Mouse (Mus musculus): ENCODE measurements around the gene Ccnd2. TPM values are rescaled to one million over a fixed set of nuclear protein-coding genes. Genes with fewer than 3 reads are reported as not detected.
A peak's percentile ranks its signal among the peaks of the same experiment; 100 is the strongest.

The Ccnd2 gene
- total RNA-seq (2021) = 100 to 1,000 TPM; 118 to 128 TPM
- long read RNA-seq, full-length matches to known transcripts = 34 of 48 reads
- long read RNA-seq, partial matches to known transcripts = 0 of 48 reads
- long read RNA-seq, other reads (novel, unspliced or antisense) = 14 of 48 reads

DNA sequence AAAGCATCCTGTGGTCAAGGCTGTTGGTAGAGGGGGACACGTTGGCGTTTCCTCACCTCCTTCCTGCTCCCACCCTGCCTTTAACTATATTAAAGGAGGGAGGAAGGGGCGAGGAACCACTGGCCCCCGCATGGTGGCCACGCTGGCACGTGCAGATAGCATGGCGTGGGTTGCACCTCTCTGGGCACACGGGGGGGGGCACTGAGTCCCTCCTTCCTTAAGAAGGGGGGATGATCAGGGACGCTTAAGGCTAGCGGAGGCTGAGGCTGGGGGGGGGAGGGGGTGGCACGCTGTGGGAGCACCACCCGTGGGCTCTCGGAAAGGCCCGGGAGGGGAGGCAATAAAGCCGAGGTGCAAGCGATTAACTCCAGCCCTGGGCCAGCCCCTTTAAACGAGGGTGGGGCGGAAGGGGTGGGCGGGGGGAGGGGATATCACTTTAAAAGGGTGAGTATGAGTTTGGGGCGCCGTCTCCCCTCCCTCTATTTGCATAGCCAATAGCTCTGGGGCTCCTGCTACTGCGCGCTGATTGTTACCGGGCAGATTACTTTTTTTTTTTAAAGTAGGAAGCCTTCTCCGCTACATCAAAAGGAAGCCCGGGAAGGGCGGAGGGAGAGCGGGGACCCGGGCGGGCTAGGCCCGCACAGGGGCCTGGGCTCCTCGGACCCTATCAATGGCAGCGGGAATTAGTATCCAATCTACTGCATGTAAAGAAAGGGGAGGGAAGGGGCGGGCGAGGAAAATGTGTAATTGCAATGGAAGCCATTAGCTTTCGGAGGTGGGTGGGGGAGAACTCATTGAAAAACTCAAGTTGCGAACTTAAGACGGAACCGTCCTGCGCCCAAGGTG, at the start of gene Ccnd2:
Gene Ccnd2 (minus strand): TSS at position 88 of the 846 bp plus-strand sequence.
- DNase-seq (ENCODE audit: low spot score in 2 of 2) = peak in 1 of 2 experiments; percentile 71

DNA sequence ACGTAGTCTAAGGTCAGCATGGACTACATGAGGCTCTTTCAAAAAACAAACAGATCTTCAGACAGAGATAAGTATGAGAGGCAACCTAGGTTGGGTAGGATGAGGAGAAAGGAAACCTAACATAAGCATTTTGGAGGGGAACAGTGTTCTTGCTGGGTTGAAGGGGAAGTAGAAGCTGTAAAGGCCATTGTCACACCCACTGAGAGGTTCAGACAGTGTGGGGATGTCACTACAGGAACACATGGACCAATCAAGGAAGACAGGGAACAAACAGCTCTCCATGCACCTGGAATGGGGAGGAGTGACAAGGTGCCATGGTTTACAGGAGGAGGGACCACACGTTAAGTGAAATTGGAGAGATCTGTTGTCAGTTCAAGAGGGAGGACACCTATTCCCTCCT, 45.0 kb upstream of the Ccnd2 start:
- DNase-seq (ENCODE audit: low spot score in 2 of 2) = no peak

DNA sequence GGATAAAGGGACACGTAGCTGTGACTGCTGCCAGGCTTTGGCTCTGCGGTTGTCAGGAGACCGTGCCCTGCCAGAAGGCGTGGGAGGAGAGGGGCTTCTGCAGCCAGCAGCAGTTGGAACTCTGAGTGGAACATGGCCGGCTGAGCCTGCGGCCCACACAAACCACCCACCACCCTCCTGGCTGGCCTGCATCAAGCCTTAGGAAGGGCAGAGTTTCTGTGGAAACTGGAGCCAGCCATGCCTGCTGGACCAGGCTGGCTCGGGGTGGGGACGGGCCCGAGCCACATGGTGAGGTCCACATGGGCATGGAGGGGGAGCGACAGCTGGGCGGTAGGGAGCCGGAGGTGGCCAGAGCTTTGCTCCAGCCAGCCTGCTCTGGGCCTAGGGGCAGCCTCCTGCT, 29.3 kb upstream of the Ccnd2 start:
- DNase-seq (ENCODE audit: low spot score in 2 of 2) = peak; percentile 62 to 70

DNA sequence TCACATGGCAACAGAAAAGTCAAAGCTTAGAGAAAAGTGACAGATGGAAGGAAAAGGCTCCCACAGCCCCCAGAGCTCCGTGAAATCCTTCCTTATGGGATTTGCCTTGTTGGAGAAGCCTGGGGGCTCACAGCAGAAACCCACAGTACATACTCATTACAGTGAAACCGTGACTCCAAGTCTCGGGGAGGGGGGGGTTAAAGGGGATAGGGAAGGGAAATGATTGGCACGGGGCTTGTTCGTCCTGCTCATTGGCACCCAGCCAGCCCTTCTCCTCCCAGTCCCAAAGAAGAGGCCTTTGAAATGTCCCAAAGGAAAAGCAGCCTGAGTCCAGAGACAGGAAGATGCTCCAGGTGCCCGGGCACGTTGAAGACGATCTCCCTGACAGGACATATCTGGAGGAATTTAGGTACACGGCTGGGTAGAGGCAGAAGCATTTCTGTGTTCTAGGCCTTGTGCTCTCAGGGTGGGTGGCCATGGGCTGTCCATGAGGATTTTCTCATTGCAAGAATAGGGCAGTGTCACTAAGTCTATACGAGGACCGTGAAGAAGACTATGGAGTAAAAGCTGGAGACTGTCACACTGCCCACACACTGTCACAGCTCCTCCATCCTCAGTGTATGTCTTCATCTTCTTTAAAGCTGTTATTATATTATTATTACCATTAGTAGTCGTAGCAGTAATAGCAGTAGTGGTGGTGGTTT, 27.2 kb upstream of the Ccnd2 start:
- DNase-seq (ENCODE audit: low spot score in 2 of 2) = peak in 1 of 2 experiments; percentile 11

DNA sequence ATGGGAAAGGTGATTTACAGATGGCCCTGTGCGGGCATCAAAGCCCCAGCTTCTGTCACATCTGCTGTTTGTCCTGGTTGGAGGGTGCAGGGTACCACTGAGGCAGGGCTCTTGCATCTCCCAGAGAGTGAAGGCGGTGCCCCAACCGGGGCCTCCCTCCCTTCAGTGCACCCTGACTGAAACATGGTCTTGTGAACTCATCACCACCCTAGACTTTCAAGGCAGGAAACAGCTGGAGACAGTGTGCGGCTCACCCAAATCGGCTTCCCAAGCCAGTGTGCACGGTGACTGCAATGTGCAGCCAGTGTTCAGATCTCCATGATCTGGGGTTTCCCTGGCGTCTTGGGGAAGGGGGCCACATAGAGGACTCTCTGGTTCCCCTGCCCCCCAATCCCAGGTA, 26.0 kb upstream of the Ccnd2 start:
- DNase-seq (ENCODE audit: low spot score in 2 of 2) = no peak

DNA sequence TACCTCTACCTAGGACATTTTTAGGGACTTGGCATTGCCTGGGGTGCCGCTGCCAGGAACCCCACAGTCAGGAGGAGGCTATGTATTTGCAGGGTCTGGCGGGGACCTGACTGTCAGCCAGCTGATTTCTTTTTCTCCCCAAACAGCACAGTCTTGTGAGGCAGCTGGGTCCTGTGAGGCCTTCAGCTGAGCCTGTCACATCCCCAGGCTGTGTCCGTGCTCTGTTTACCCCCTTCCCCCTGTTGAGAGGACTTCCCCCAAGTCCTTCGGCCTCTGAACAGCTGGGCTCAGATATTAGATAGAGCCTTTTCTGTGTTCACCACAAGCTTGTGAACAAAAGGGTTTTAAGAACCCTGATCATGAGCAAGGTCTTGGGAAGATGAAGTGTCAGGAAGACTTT, 25.4 kb upstream of the Ccnd2 start:
- no peak for DNase-seq (ENCODE audit: low spot score in 2 of 2)

DNA sequence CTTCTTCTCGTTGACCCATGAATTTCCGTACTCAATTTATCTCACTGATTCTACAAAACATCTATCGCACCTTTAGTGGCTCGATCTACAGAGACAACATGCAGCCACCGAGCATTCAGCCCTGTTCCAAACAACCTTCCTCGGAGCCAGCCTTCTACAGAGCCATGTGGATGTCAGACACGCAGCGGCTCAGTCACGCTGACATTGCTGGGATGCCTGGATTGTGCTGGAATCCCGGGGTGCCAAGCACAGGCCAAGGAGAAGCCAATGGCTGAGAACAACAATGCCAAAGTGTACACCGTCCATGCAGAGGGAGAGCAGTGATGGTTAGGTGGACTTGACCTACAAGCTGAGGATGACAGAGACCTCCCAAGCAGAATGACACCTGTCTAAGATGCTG, 20.5 kb upstream of the Ccnd2 start:
- DNase-seq (ENCODE audit: low spot score in 2 of 2) = no peak

DNA sequence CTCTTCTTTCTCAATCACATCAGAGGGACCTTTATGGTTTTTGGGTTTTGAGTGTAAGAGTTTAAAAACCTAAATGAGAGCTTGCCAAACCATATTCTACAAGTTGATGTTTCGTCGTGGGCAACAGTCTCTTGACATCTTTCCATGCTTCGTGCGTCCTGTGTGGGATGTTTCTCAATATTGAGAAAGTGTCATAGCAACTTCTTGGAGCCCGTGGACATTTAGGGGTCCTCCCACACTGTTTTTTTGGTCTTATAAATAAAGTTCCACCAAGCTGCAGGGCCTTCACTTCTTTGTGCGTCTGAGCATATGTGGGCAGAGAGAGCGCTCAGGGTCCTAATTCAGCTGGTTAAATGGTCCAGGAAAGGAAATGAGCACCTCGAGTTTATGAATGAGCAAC, 18.7 kb upstream of the Ccnd2 start:
- no peak for DNase-seq (ENCODE audit: low spot score in 2 of 2)

DNA sequence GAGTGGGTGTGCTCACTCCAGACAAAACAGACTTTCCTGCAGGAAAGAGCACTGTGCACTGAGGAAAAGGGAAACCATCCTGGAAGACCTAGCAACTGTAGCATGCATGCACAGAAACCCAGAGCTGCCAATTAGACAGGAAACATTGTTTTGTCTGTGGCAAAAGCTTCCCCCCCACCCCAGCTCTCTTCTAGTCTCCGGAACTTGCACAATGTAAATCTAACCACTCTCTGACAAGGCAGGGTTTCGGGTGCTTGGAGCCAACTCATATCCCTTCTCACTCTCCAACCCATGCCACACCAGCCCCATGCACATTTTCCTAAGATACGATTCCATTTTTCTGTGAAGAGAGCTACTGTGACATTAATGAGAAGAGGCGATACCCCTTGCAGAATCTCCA, 13.7 kb upstream of the Ccnd2 start:
- no peak for DNase-seq (ENCODE audit: low spot score in 2 of 2)

DNA sequence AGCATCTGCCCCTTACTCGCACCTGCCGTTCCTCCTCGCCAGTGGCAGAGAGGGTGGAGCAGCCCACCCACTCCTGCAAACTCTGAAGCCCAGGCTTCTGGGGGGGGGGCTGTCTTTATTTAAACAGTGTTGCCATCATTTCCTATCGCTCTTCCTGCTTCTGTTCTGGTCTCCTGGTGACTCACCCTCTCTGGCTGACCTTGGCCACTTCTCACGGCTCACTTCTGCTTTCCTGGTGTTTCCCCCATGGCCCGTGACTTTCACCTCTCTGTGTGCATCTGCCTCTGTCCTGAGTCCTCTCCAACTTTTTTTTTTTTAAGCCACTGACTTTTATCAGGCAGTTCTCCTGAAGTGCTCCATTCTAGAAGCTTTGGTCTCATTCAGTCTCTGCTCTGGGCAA, 10.8 kb upstream of the Ccnd2 start:
- no peak for DNase-seq (ENCODE audit: low spot score in 2 of 2)

DNA sequence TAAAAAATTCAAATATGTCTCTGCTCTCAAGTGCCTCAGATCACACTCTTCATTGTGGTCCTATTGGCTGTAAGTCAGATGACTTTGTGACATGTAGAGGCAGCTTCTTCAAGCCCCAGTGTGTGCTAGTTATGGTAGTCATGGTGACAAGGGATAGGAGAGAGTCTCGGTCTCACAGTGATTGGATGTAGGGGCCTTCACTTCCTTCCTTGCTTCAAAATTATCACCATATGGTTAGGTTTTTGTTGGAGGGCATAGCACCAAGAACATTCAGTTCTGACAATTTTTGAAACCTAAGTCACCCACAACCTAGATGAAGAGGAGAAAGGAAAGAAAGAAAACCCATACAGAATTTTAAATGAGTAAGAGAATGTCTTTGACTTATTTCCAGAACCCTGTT, 5.3 kb upstream of the Ccnd2 start:
- no peak for DNase-seq (ENCODE audit: low spot score in 2 of 2)

DNA sequence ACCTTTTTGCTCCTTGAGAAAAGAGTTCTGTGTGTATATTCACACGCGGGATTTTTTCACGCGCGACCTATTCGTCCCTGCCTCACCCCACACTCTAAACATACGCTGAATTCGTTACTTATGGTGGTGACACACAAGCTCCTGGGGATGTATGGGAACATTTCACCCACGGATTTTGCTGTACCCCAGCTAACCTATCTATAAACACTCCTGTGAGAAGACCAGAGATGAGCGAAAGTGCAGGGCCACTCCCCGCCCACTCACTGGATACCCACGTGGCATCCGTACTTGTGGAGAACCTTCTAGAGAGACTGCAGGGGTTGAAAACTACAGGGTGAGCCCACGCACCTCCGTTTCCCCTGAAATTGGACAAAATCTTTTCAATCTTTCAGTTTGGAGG, 3.5 kb upstream of the Ccnd2 start:
- DNase-seq (ENCODE audit: low spot score in 2 of 2) = peak in 1 of 2 experiments; percentile 25

DNA sequence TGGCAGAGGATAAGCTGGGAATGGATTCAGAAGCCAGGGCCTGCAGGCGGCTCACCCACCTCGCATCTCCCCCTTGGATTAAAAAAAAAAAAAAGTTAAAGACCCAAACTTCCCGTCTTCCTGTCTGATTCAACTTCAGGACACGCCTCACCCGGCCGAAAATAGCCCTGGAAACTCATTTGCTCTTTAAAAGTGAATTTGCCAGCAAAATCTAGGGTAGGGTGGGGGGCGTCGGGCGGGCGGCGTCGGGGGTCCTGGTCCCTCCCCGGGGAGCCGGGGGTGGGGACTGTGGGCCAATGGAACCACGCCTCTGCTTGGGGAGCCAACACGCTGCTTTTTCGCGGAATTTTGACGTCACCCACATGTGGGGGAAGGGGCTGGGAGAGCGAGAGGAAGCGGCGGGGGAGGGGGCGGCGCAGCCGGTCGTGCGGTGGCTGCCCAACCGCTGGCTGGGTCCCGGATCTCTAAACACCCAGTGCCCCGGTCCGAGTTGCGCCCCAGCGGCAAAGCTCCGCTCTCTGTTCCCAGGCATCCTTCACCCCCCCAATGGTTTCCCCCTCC, 2.8 kb upstream of the Ccnd2 start:
- no peak for DNase-seq (ENCODE audit: low spot score in 2 of 2)

DNA sequence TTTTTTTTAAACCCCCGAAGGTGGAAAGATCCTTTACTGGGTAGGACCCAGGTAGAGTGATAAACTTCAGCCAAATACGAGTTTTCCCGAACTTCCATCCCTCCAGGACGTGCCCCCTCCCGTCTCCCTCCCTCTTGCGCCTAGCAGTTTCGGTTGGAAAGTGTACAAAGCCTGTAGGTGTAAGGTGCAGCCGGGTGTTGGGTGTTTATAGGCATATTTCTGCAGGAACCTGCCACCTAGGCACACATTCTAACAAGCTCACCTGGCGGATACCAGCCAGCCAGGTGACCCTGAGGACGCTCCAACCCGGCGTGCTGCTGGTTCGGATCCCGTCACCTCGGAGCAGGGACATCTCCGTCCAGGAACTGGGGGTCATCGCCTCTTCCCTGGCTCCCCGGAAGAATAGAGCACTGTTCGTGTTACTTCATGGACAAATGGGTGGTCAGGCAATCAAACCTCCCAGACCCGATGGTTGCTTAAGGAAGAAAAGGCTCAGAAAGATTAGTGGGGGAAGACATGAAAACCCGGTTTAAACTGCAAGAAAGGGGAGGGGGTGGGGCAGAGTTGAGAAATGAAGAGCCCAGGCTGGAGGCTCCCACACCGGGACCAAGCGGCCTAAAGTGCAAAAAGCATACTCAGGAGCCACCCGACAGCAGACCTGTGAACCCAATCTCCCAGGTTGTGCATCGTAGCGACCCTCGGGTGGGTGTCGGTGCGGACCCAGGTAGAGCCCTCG, 2.1 kb upstream of the Ccnd2 start:
- no peak for DNase-seq (ENCODE audit: low spot score in 2 of 2)

DNA sequence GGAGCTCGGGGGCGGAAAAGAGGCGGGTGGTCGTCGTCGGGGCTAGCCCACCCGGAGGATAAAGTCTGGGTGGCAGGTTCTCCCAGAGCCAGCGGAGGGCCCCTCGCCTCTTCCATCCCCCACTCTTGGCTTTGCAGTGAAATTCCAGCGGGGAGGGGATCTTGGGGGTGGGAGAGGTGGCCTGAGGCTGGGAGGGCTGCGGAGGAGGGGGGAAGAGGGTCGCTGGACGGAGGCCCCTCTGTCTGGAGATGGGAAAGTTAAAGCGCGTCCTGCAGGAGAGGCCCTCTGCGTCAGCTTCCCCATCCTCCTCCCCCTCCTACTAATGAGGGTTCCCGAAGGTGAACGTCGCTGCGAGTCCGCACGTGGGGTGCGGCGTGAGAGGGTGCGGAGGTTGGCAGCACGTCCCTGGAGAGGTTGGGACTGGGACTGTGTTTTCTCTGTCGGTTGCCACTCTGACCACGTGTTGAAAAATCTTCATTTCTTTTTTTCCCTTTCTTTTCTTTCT, 1.4 kb upstream of the Ccnd2 start:
- peak in 1 of 2 experiments; percentile 20 for DNase-seq (ENCODE audit: low spot score in 2 of 2)

DNA sequence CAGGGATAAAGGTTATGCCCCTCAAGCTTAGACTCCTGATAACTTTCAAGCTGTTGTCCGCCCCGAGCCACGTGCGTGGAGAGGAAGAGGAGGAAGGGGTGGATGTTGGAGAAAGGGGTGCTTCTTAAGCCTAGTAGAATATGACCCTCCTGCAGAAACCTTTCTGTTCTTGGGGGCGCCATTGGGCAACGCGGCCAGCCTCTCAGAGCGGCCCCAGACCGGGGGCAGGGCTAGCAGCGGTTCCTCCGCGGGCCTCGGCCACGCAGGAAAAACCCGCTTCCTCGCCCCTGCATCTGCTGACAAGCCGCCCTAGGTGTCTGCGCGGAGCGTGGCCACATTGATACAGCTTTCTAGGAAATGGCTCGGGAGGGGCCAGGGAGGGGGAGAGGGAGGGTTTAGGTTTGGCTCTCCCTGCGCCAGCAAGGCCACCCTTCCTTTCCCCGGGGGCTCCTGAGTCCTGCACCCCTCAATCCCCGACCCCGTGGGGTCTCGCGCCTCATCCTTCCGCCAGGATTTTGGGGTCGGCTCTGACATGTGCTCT, 358 bp downstream of the Ccnd2 start:
- peak in 1 of 2 experiments; percentile 24 for DNase-seq (ENCODE audit: low spot score in 2 of 2)

DNA sequence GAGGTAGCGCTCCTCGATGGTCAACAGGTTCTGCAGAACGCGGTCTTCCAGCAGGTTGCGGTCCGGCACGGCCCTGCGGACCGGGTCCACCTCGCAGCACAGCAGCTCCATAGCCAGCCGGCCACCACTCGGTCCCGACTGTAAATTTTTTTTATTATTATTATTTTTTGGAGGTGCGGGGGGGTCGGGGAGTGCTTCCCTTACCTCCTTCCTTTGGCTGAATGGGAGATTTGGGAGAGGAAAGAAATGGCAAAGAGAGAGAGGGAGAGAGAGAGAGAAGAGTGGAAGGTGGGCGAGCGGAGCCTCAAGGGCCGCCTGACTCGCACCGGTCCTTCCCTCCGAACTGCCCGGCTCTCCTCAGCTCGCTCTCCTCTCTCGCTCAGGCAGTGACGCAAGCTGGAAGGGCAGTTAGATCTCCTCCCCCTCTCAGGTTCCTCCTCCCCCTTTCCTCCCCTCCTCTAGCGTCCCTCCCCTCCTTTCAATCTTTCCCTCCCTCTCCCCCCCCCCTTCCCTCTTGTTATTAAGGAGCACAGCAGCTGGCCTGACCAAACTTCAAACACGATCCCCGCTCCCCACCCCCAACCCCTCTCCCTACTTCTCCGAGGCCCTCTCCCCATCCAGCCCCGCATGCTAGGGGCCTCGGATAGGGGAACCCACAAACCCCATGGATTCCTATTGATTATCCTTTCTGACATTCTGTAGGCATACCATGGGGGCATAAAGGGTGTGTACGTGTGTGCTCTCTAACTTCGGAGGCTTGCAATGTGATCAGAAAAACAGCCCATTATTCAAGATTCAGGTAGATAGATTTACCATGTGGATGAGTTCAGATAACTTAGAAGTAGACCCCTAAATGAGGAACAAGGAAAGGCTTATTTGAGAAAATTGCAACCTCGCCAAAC, 1.1 kb downstream of the Ccnd2 start:
- peak in 1 of 2 experiments; percentile 77 for DNase-seq (ENCODE audit: low spot score in 2 of 2)

DNA sequence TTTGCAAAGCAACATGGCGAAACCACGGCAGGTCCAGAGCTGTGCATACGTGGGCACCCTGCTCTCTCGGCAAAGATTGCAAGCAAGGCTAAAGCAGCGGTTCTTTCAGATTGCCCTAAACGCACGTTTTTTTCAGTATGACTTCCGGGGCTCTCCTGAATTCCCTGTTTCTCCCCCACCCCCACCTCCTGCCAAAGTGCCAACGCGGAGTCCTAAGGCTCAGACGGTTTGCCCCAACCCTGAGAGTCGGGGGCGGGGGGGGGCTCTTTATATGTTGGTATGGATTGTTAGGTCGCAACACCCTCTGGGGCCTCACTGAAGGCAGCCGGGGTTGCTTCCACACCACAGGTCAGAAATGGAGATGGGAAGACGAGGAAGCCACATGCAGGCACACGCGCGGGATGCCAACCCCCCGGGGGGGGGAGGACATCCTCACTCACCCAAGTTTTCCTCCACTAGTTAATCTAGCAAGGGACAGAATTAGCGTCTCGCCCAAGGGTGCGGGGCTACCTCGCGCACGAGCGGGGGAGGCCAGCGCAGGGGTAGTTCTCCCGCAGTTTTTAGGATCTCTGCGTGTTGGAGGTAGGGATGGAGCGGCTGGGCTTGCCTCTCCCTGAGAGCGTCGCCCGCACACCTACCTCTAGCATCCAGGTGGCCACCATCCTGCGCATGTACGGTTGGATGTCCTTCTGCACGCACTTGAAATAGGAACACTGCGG, 1.9 kb downstream of the Ccnd2 start:
- peak in 1 of 2 experiments; percentile 37 for DNase-seq (ENCODE audit: low spot score in 2 of 2)
